Mouse (Mus musculus) megakaryocyte, embryonic 14.5 days (primary cell): ENCODE measurements around the gene Lfng. TPM values are rescaled to one million over a fixed set of nuclear protein-coding genes. Genes with fewer than 3 reads are reported as not detected.

Experiments
- H3K27me3 ChIP-seq: replicated peaks from 2 replicates; pipeline ENCODE3; 2012; ENCODE audit warnings: inconsistent platforms
- H3K36me3 ChIP-seq: replicated peaks from 2 replicates; pipeline ENCODE3; 2012; ENCODE audit warnings: low read length, inconsistent platforms, mixed read lengths
- H3K4me1 ChIP-seq: 2 replicates; pipeline ENCODE4 v1.6.1; 2012; ENCODE audit warnings: inconsistent platforms
- H3K4me3 ChIP-seq: replicated peaks from 2 replicates; pipeline ENCODE3; 2012; ENCODE audit warnings: moderate library complexity, mild to moderate bottlenecking, inconsistent platforms
- H3K9me3 ChIP-seq: 2 replicates; pipeline ENCODE4 v1.6.1; 2012; ENCODE audit warnings: inconsistent platforms
- FLI1 ChIP-seq: IDR thresholded peaks from 2 replicates; pipeline ENCODE4 v1.6.1; 2012; ENCODE audit warnings: low read length, inconsistent platforms, mixed read lengths
- GATA1 ChIP-seq: IDR thresholded peaks from 3 replicates; pipeline ENCODE4 v1.6.1; 2012; ENCODE audit warnings: mixed read lengths, low read length, inconsistent platforms, borderline replicate concordance
- polyA plus RNA-seq: library from polyadenylated mRNA; stranded (reverse); fragments of >175 nt; gene quantifications from 2 replicates; pipeline ENCODE4 v1.2.3, GENCODE M21; 2012; ENCODE audit warnings: low replicate concordance; ENCODE audit not compliant: insufficient read depth

Gene Lfng
- polyA plus RNA-seq, 1 experiment, result 31.9 TPM

- Histone ChIP-seq H3K4me1 (peaks cover 24% of the 10 kb centered on the region), H3K9me3 (no peaks in the 10 kb centered on the region), H3K27me3 (peaks cover 37% of the 10 kb centered on the region), H3K36me3 (no peaks in the 10 kb centered on the region), H3K4me3 (no peak overlapping the region)
- TF ChIP-seq GATA1 (no peak), FLI1 (no peak)
Observed at GRCm38 (mm10) chr5:140583732-140584368, 23.3 kb upstream of the Lfng start.

GRCm38 (mm10) chr5:140589082-140589774 is 17.9 kb upstream of the Lfng start:
- TF ChIP-seq FLI1 (no peak), GATA1 (no peak)
- H3K9me3 ChIP-seq, result no peaks in the 10 kb centered on the region
- H3K27me3 ChIP-seq, result peaks cover 38% of the 10 kb centered on the region
- no peaks in the 10 kb centered on the region for H3K36me3 ChIP-seq
- H3K4me1 ChIP-seq, result peaks cover 9% of the 10 kb centered on the region
- no peak overlapping the region for H3K4me3 ChIP-seq

- H3K4me3 ChIP-seq, result no peak overlapping the region
Observed at GRCm38 (mm10) chr5:140594846-140595245, 12.3 kb upstream of the Lfng start.

GRCm38 (mm10) chr5:140596426-140596825 is 10.7 kb upstream of the Lfng start:
- Histone ChIP-seq H3K4me3 (peak overlapping the region; percentile 86), H3K4me1 (peaks cover 45% of the 10 kb centered on the region), H3K27me3 (peaks cover 55% of the 10 kb centered on the region), H3K9me3 (no peaks in the 10 kb centered on the region), H3K36me3 (no peaks in the 10 kb centered on the region)
- TF ChIP-seq GATA1, result no peak
- TF ChIP-seq FLI1, result no peak

More at GRCm38 (mm10) chr5:140594846-140595245, 12.3 kb upstream of the Lfng start:
- Histone ChIP-seq H3K36me3 (no peaks in the 10 kb centered on the region), H3K27me3 (peaks cover 53% of the 10 kb centered on the region), H3K4me1 (peaks cover 38% of the 10 kb centered on the region), H3K9me3 (no peaks in the 10 kb centered on the region)
- TF ChIP-seq GATA1 (no peak), FLI1 (no peak)

GRCm38 (mm10) chr5:140596927-140597588 is 10.1 kb upstream of the Lfng start:
- no peaks in the 10 kb centered on the region for H3K36me3 ChIP-seq
- no peaks in the 10 kb centered on the region for H3K9me3 ChIP-seq
- TF ChIP-seq FLI1 (no peak), GATA1 (no peak)
- peak overlapping the region; percentile 86 for H3K4me3 ChIP-seq
- peaks cover 54% of the 10 kb centered on the region for H3K27me3 ChIP-seq
- H3K4me1 ChIP-seq, result peaks cover 45% of the 10 kb centered on the region

- no peak overlapping the region for H3K4me3 ChIP-seq
- no peaks in the 10 kb centered on the region for H3K9me3 ChIP-seq
- no peak for TF ChIP-seq FLI1
- peaks cover 45% of the 10 kb centered on the region for H3K4me1 ChIP-seq
- no peaks in the 10 kb centered on the region for H3K36me3 ChIP-seq
- peaks cover 55% of the 10 kb centered on the region for H3K27me3 ChIP-seq
Observed at GRCm38 (mm10) chr5:140597787-140598186, 9.3 kb upstream of the Lfng start.

GRCm38 (mm10) chr5:140599939-140600338 is 7.2 kb upstream of the Lfng start:
- no peak for TF ChIP-seq FLI1
- TF ChIP-seq GATA1, result no peak
- peaks cover 57% of the 10 kb centered on the region for H3K27me3 ChIP-seq

GRCm38 (mm10) chr5:140601712-140602111 is 5.4 kb upstream of the Lfng start:
- Histone ChIP-seq H3K4me3 (no peak overlapping the region), H3K9me3 (no peaks in the 10 kb centered on the region), H3K36me3 (no peaks in the 10 kb centered on the region), H3K27me3 (peaks cover 62% of the 10 kb centered on the region), H3K4me1 (peaks cover 51% of the 10 kb centered on the region)
- TF ChIP-seq GATA1 (no peak), FLI1 (no peak)

More at GRCm38 (mm10) chr5:140599939-140600338, 7.2 kb upstream of the Lfng start:
- Histone ChIP-seq H3K9me3 (no peaks in the 10 kb centered on the region), H3K4me3 (no peak overlapping the region), H3K36me3 (no peaks in the 10 kb centered on the region), H3K4me1 (peaks cover 51% of the 10 kb centered on the region)

GRCm38 (mm10) chr5:140602540-140602939 is 4.6 kb upstream of the Lfng start:
- no peaks in the 10 kb centered on the region for H3K9me3 ChIP-seq
- TF ChIP-seq FLI1 (no peak), GATA1 (no peak)
- peaks cover 69% of the 10 kb centered on the region for H3K27me3 ChIP-seq
- no peak overlapping the region for H3K4me3 ChIP-seq
- peaks cover 51% of the 10 kb centered on the region for H3K4me1 ChIP-seq
- no peaks in the 10 kb centered on the region for H3K36me3 ChIP-seq

- peaks cover 61% of the 10 kb centered on the region for H3K4me1 ChIP-seq
- no peaks in the 10 kb centered on the region for H3K9me3 ChIP-seq
- H3K27me3 ChIP-seq, result peaks cover 62% of the 10 kb centered on the region
Observed at GRCm38 (mm10) chr5:140604386-140604785, 2.7 kb upstream of the Lfng start.

More at GRCm38 (mm10) chr5:140604386-140604785, 2.7 kb upstream of the Lfng start:
- TF ChIP-seq GATA1 (no peak), FLI1 (no peak)
- H3K4me3 ChIP-seq, result no peak overlapping the region
- no peaks in the 10 kb centered on the region for H3K36me3 ChIP-seq
